Mouse (Mus musculus): ENCODE measurements around the gene B4galt5. TPM values are rescaled to one million over a fixed set of nuclear protein-coding genes. Genes with fewer than 3 reads are reported as not detected.

The B4galt5 gene
- polyA plus RNA-seq, 1 experiment from 2014 or later = 24.2 TPM

DNA sequence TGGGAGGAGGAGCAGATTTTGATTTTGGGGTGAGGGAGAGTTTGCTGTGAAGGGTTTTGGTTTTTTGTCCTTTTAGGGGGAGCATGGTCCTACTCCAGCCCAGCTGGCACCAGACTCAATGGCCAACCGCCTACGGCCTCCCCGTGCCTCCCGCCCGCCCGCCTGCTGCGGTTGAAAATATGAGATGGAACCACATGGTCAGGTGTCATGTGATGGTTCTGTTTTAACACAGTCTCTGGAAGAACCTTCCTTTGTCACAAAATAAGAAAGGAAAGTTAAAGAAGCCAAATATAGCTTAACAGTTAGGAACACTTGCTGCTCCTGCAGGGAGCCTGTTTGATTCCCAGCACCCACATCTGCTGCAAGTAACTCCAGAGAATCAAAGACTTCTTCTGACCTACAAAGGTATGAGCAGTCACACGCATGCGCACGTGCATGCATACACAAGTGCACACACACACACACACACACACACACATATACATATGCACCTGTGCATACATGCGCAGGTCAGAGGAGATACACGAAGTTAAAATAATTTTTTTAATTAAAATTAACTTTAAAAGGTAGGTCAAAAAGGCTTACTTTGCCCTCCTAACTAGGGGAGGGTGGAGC is 25.3 kb upstream of the B4galt5 start:
- H3K4me2 ChIP-seq (ENCODE audit: low read length) = no peak overlapping the region
- ATAC-seq (ENCODE audit: insufficient number of reproducible peaks, insufficient read depth, low FRiP score, low read depth) = no peak
- no peaks in the 10 kb centered on the region for H3K27me3 ChIP-seq (ENCODE audit: control insufficient read depth, insufficient read depth, low read length)
- 93% methylated on average over 12 of the region's 12 CpGs for WGBS
- H3K27ac ChIP-seq (replicated peaks in 1 of 2; ENCODE audit: control insufficient read depth in 1 of 2, insufficient read depth in 1 of 2, low read depth in 2 of 2, low read length in 2 of 2) = no peak overlapping the region; a peak in 1 of 4 replicates
- no peak overlapping the region for H3K4me3 ChIP-seq (ENCODE audit: control insufficient read depth in 1 of 2, insufficient read depth in 1 of 2, low read depth in 1 of 2, low read length in 2 of 2)
- no peaks in the 10 kb centered on the region for H3K36me3 ChIP-seq (ENCODE audit: control insufficient read depth, insufficient read depth, low read length)
- peaks cover 9 to 23% of the 10 kb centered on the region in 2 experiments; a peak in 3 of 4 replicates for H3K4me1 ChIP-seq (ENCODE audit: control insufficient read depth in 2 of 2, insufficient read depth in 2 of 2, low read length in 2 of 2)
- H3K9me3 ChIP-seq (ENCODE audit: control insufficient read depth, low read length) = no peaks in the 10 kb centered on the region
- H3K9ac ChIP-seq (ENCODE audit: low read length) = no peak overlapping the region

DNA sequence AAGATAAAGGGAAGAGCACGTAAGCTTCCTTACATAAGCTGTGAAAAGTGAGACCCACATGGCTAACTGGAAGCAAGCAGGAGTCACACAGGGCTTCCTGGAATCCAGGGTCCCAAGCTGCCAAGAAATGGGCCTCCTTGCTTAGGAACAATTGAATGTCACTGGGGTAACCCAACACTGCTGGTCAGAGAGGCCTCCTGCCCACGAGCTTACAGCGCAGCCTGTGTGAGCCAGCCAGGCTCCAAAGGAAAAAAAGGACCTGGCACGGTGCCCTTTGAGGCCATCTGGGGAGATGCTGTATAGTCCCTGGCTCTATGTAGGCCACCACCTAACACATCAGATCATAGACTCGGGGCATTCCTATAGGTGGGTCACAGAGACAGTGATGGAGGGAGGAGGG is 24.3 kb upstream of the B4galt5 start:
- peak; percentile 46; the same call in 1 of the 2 replicates for ATAC-seq (ENCODE audit: insufficient number of reproducible peaks, insufficient read depth, low FRiP score, low read depth)
- 48% methylated on average over 5 of the region's 5 CpGs for WGBS
- Histone ChIP-seq H3K27ac (replicated peaks in 1 of 2; ENCODE audit: control insufficient read depth in 1 of 2, insufficient read depth in 1 of 2, low read depth in 2 of 2, low read length in 2 of 2) (peak overlapping the region in 1 of 2 experiments; percentile 47; a peak in 2 of 4 replicates), H3K4me1 (ENCODE audit: control insufficient read depth in 2 of 2, insufficient read depth in 2 of 2, low read length in 2 of 2) (peaks cover 9 to 23% of the 10 kb centered on the region in 2 experiments; a peak in 3 of 4 replicates), H3K27me3 (ENCODE audit: control insufficient read depth, insufficient read depth, low read length) (no peaks in the 10 kb centered on the region), H3K4me2 (ENCODE audit: low read length) (no peak overlapping the region), H3K4me3 (ENCODE audit: control insufficient read depth in 1 of 2, insufficient read depth in 1 of 2, low read depth in 1 of 2, low read length in 2 of 2) (no peak overlapping the region), H3K36me3 (ENCODE audit: control insufficient read depth, insufficient read depth, low read length) (no peaks in the 10 kb centered on the region), H3K9me3 (ENCODE audit: control insufficient read depth, low read length) (no peaks in the 10 kb centered on the region), H3K9ac (ENCODE audit: low read length) (no peak overlapping the region)

DNA sequence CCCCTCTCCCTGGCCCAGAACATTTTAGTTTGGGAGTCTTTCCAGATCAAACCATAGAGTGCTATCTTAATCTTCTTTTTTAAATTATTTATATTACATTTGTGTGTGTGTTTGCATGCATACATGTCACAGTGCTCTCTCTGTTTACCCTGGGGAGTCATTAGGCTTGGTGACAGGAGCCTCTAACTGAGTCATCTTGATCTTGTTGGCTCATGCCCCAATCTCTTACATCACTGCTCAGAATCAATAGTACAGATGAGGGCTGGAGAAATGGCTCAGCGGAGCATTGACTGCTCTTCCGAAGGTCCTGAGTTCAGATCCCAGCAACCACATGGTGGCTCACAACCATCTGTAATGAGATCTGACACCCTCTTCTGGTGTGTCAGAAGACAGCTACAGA is 22.5 kb upstream of the B4galt5 start:
- H3K27ac ChIP-seq (replicated peaks in 1 of 2; ENCODE audit: control insufficient read depth in 1 of 2, insufficient read depth in 1 of 2, low read depth in 2 of 2, low read length in 2 of 2) = no peak overlapping the region
- H3K4me1 ChIP-seq (ENCODE audit: control insufficient read depth in 2 of 2, insufficient read depth in 2 of 2, low read length in 2 of 2) = peaks cover 11 to 24% of the 10 kb centered on the region in 2 experiments; a peak in 3 of 4 replicates
- no peak overlapping the region for H3K9ac ChIP-seq (ENCODE audit: low read length)
- no peaks in the 10 kb centered on the region for H3K36me3 ChIP-seq (ENCODE audit: control insufficient read depth, insufficient read depth, low read length)
- H3K9me3 ChIP-seq (ENCODE audit: control insufficient read depth, low read length) = no peaks in the 10 kb centered on the region
- 86% methylated on average over 2 of the region's 2 CpGs for WGBS
- H3K27me3 ChIP-seq (ENCODE audit: control insufficient read depth, insufficient read depth, low read length) = no peaks in the 10 kb centered on the region
- no peak for ATAC-seq (ENCODE audit: insufficient number of reproducible peaks, insufficient read depth, low FRiP score, low read depth)
- no peak overlapping the region for H3K4me3 ChIP-seq (ENCODE audit: control insufficient read depth in 1 of 2, insufficient read depth in 1 of 2, low read depth in 1 of 2, low read length in 2 of 2)
- no peak overlapping the region for H3K4me2 ChIP-seq (ENCODE audit: low read length)

DNA sequence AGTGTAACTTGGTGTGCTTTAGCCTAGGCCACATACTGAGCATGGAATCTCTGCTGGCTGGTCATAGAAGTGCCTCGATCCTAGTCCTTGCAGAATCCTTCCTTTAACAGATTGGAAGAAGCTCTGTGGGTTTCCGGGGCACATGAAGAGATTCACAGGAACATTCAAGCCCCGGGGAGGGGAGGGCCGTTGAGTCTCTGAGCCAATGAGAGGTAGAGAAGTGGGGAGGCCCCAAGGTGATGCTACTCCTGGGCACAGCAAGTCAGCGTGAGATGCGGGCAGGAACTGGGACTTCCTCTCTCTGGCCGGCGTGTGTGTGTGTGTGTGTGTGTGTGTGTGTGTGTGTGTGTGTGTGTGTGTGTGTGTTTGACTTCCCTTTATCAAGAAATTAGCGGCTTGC is 19.3 kb upstream of the B4galt5 start:
- no peak overlapping the region for H3K9ac ChIP-seq (ENCODE audit: low read length)
- ATAC-seq (ENCODE audit: insufficient number of reproducible peaks, insufficient read depth, low FRiP score, low read depth) = no peak
- H3K4me1 ChIP-seq (ENCODE audit: control insufficient read depth in 2 of 2, insufficient read depth in 2 of 2, low read length in 2 of 2) = peaks cover 6 to 10% of the 10 kb centered on the region in 2 experiments; a peak in 3 of 4 replicates
- H3K27me3 ChIP-seq (ENCODE audit: control insufficient read depth, insufficient read depth, low read length) = no peaks in the 10 kb centered on the region
- H3K36me3 ChIP-seq (ENCODE audit: control insufficient read depth, insufficient read depth, low read length) = no peaks in the 10 kb centered on the region
- no peak overlapping the region for H3K4me3 ChIP-seq (ENCODE audit: control insufficient read depth in 1 of 2, insufficient read depth in 1 of 2, low read depth in 1 of 2, low read length in 2 of 2)
- 47% methylated on average over 8 of the region's 9 CpGs for WGBS
- H3K27ac ChIP-seq (replicated peaks in 1 of 2; ENCODE audit: control insufficient read depth in 1 of 2, insufficient read depth in 1 of 2, low read depth in 2 of 2, low read length in 2 of 2) = no peak overlapping the region
- 0 out of 2 replicates have a peak overlapping the region, but pooled peaks have one; percentile 18 for H3K4me2 ChIP-seq (ENCODE audit: low read length)
- peaks cover 3% of the 10 kb centered on the region; the same call in 1 of the 2 replicates for H3K9me3 ChIP-seq (ENCODE audit: control insufficient read depth, low read length)

DNA sequence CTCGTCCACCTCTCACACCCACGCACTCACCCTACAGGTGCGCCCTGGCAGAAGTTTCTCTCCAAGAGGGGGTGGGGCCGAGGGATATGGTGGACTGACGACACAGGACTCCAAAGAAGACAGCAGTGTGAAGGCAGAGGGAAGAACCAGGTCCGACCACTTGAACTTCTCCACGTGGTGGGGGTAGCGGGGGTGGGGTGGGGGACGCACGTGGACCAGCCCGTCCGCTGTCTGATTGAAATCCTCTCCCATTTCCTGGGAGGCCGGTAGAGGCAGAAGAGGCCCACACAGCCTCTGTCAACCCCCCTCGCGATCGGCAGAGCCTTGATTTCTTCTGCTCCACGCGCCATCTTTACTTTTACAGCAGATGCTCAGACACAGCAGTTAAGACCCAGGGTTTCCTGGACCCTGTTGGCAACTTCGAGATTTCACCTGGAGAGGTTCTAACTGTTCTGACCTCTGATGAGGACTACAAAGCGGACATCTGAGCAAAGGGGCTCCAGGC is 18.8 kb upstream of the B4galt5 start:
- whole genome bisulfite sequencing = 53% methylated on average over 20 of the region's 20 CpGs
- Histone ChIP-seq H3K4me2 (ENCODE audit: low read length) (0 out of 2 replicates have a peak overlapping the region, but pooled peaks have one; percentile 18), H3K9ac (ENCODE audit: low read length) (no peak overlapping the region), H3K27ac (replicated peaks in 1 of 2; ENCODE audit: control insufficient read depth in 1 of 2, insufficient read depth in 1 of 2, low read depth in 2 of 2, low read length in 2 of 2) (no peak overlapping the region), H3K9me3 (ENCODE audit: control insufficient read depth, low read length) (peaks cover 3% of the 10 kb centered on the region; the same call in 1 of the 2 replicates), H3K27me3 (ENCODE audit: control insufficient read depth, insufficient read depth, low read length) (no peaks in the 10 kb centered on the region), H3K4me3 (ENCODE audit: control insufficient read depth in 1 of 2, insufficient read depth in 1 of 2, low read depth in 1 of 2, low read length in 2 of 2) (no peak overlapping the region), H3K36me3 (ENCODE audit: control insufficient read depth, insufficient read depth, low read length) (no peaks in the 10 kb centered on the region), H3K4me1 (ENCODE audit: control insufficient read depth in 2 of 2, insufficient read depth in 2 of 2, low read length in 2 of 2) (peaks cover 2 to 5% of the 10 kb centered on the region in 2 experiments; a peak in 3 of 4 replicates)
- no peak for ATAC-seq (ENCODE audit: insufficient number of reproducible peaks, insufficient read depth, low FRiP score, low read depth)

DNA sequence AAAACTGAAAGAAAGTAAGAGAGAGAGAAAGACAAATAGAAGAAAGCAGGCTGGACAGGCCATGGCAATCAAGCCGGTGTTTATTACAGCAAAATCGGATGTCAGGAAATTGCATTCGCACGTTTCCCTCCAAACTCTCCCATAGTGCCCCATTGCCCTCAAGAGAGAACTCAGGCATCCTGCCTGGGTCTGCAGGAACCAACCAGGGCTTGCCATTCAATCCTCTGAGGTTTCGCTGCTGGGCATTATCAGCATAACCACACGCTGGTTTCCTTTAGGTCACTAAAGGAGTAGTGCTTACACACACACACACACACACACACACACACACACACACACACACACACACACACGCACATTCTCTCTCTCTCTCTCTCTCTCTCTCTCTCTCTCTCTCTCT is 18.3 kb upstream of the B4galt5 start:
- no peaks in the 10 kb centered on the region for H3K36me3 ChIP-seq (ENCODE audit: control insufficient read depth, insufficient read depth, low read length)
- 36% methylated on average over 7 of the region's 7 CpGs for WGBS
- H3K4me2 ChIP-seq (ENCODE audit: low read length) = no peak overlapping the region
- H3K4me3 ChIP-seq (ENCODE audit: control insufficient read depth in 1 of 2, insufficient read depth in 1 of 2, low read depth in 1 of 2, low read length in 2 of 2) = no peak overlapping the region
- no peak overlapping the region for H3K27ac ChIP-seq (replicated peaks in 1 of 2; ENCODE audit: control insufficient read depth in 1 of 2, insufficient read depth in 1 of 2, low read depth in 2 of 2, low read length in 2 of 2)
- H3K27me3 ChIP-seq (ENCODE audit: control insufficient read depth, insufficient read depth, low read length) = no peaks in the 10 kb centered on the region
- peaks cover 3% of the 10 kb centered on the region; the same call in 1 of the 2 replicates for H3K9me3 ChIP-seq (ENCODE audit: control insufficient read depth, low read length)
- H3K9ac ChIP-seq (ENCODE audit: low read length) = no peak overlapping the region
- H3K4me1 ChIP-seq (ENCODE audit: control insufficient read depth in 2 of 2, insufficient read depth in 2 of 2, low read length in 2 of 2) = peaks cover 2 to 3% of the 10 kb centered on the region in 2 experiments; a peak in 2 of 4 replicates
- no peak for ATAC-seq (ENCODE audit: insufficient number of reproducible peaks, insufficient read depth, low FRiP score, low read depth)

DNA sequence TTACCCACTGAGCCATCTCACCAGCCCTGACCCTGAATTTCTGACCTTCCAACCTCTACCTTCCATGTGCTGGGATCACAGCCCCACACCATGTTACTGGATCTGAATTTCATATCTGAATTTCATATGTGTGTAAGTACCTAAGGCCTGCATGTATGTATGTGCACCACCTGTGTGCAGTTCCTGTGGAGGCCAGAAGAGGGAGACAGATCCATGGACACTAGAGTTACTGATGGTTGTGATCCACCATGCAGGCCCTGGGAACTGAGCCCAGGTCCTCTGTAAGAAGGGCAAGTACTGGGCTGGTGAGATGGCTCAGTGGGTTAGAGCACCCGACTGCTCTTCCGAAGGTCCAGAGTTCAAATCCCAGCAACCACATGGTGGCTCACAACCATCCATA is 16.1 kb upstream of the B4galt5 start:
- Histone ChIP-seq H3K4me1 (ENCODE audit: control insufficient read depth in 2 of 2, insufficient read depth in 2 of 2, low read length in 2 of 2) (peaks cover 2 to 3% of the 10 kb centered on the region in 2 experiments; a peak in 2 of 4 replicates), H3K36me3 (ENCODE audit: control insufficient read depth, insufficient read depth, low read length) (no peaks in the 10 kb centered on the region), H3K9me3 (ENCODE audit: control insufficient read depth, low read length) (peaks cover 3% of the 10 kb centered on the region; the same call in 1 of the 2 replicates), H3K9ac (ENCODE audit: low read length) (no peak overlapping the region), H3K27me3 (ENCODE audit: control insufficient read depth, insufficient read depth, low read length) (no peaks in the 10 kb centered on the region), H3K4me3 (ENCODE audit: control insufficient read depth in 1 of 2, insufficient read depth in 1 of 2, low read depth in 1 of 2, low read length in 2 of 2) (no peak overlapping the region), H3K4me2 (ENCODE audit: low read length) (no peak overlapping the region), H3K27ac (replicated peaks in 1 of 2; ENCODE audit: control insufficient read depth in 1 of 2, insufficient read depth in 1 of 2, low read depth in 2 of 2, low read length in 2 of 2) (no peak overlapping the region)
- 100% methylated on average over 2 of the region's 2 CpGs for WGBS
- ATAC-seq (ENCODE audit: insufficient number of reproducible peaks, insufficient read depth, low FRiP score, low read depth) = no peak
